In the genomic region with DNA sequence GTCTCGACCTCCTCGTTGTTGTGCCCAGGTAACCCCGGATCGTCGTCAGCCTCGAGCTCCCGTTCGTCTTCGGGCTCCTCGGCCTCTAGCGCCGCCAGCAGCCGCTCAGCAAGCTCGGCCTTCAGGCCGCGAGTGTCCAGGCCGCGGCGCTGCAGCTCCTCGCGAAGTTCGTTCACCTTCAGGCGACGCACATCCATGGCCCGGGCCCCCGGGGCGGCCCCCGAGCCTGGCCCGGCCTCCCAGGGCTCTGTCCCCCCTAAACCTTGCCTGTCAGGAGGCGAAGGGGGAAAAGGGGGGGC, we compare ENCODE assay signal across 8 mouse cellular contexts. TPM values are rescaled to one million over a fixed set of nuclear protein-coding genes. Genes with fewer than 3 reads are reported as not detected.
DNase-seq lines count a peak whose midpoint lies in the region; ATAC-seq lines count a peak whose summit lies in the region.

No protein-coding gene starts in this region.

- H3K36me3 ChIP-seq in kidney, embryonic 16.5 days (ENCODE audit: insufficient read depth, low read length), result peaks cover 22% of the 10 kb centered on the region
- peaks cover 25% of the 10 kb centered on the region for H3K36me3 ChIP-seq in hindbrain, embryonic 14.5 days (replicated peaks; ENCODE audit: control insufficient read depth, insufficient read depth)
- peaks cover 9% of the 10 kb centered on the region; the same call in 1 of the 2 replicates for H3K36me3 ChIP-seq in midbrain, embryonic 15.5 days (replicated peaks)

- H3K27me3 ChIP-seq in kidney, embryonic 16.5 days (ENCODE audit: insufficient read depth, low read length), result no peaks in the 10 kb centered on the region
- no peaks in the 10 kb centered on the region for H3K27me3 ChIP-seq in hindbrain, embryonic 14.5 days (ENCODE audit: control insufficient read depth, insufficient read depth, low read length)
- no peaks in the 10 kb centered on the region for H3K27me3 ChIP-seq in midbrain, embryonic 15.5 days (replicated peaks)

- no peaks in the 10 kb centered on the region for H3K9me3 ChIP-seq in kidney, embryonic 16.5 days (ENCODE audit: low read length)
- no peaks in the 10 kb centered on the region for H3K9me3 ChIP-seq in hindbrain, embryonic 14.5 days (ENCODE audit: control insufficient read depth, low read length)
- no peaks in the 10 kb centered on the region for H3K9me3 ChIP-seq in midbrain, embryonic 15.5 days

- H3K9ac ChIP-seq in kidney, embryonic 16.5 days (replicated peaks; ENCODE audit: low read length), result peak overlapping the region; percentile 90
- peak overlapping the region; percentile 97 for H3K9ac ChIP-seq in hindbrain, embryonic 14.5 days
- peak overlapping the region; percentile 87 for H3K9ac ChIP-seq in midbrain, embryonic 15.5 days

- no peak for DNase-seq in kidney, adult 8-10 months
- DNase-seq in hindbrain, embryonic 14.5 days (ENCODE audit: low spot score), result no peak
- no peak for DNase-seq in urinary bladder, adult 2 months (ENCODE audit: low spot score)
- no peak for DNase-seq in spleen, postnatal 4 days (ENCODE audit: low spot score in 2 of 2)

- WGBS in kidney, embryonic 16.5 days, result under 1% methylated on average over 29 of the region's 30 CpGs
- 0% methylated on average over 29 of the region's 30 CpGs for WGBS in hindbrain, embryonic 14.5 days
- WGBS in midbrain, embryonic 15.5 days, result 0% methylated on average over 27 of the region's 30 CpGs

- H3K27ac ChIP-seq in kidney, embryonic 16.5 days (ENCODE audit: low read length), result peak overlapping the region; percentile 98
- H3K27ac ChIP-seq in brown adipose tissue, adult 24 weeks (replicated peaks; ENCODE audit: low read depth, low read length), result peak overlapping the region; percentile 88
- peak overlapping the region; percentile 99 for H3K27ac ChIP-seq in hindbrain, embryonic 14.5 days
- H3K27ac ChIP-seq in midbrain, embryonic 15.5 days, result peak overlapping the region; percentile 97

- H3K4me3 ChIP-seq in kidney, embryonic 16.5 days (ENCODE audit: low read length), result peak overlapping the region; percentile 75
- peak overlapping the region; percentile 81 for H3K4me3 ChIP-seq in brown adipose tissue, adult 24 weeks (ENCODE audit: insufficient read depth, low read depth, low read length)
- peak overlapping the region; percentile 96 for H3K4me3 ChIP-seq in hindbrain, embryonic 14.5 days (replicated peaks; ENCODE audit: low read length)
- H3K4me3 ChIP-seq in midbrain, embryonic 15.5 days, result peak overlapping the region; percentile 83

- H3K4me2 ChIP-seq in kidney, embryonic 16.5 days (replicated peaks; ENCODE audit: low read depth, low read length), result peak overlapping the region; percentile 74; the same call in 1 of the 2 replicates
- peak overlapping the region; percentile 99 for H3K4me2 ChIP-seq in hindbrain, embryonic 14.5 days (replicated peaks)
- peak overlapping the region; percentile 96 for H3K4me2 ChIP-seq in midbrain, embryonic 15.5 days

- no peak for ATAC-seq in kidney, embryonic 16.5 days (ENCODE audit: low FRiP score, low TSS enrichment)
- no peak for ATAC-seq in hindbrain, embryonic 14.5 days (ENCODE audit: low FRiP score)
- no peak; the same call in none of the 2 replicates for ATAC-seq in midbrain, embryonic 15.5 days (replicated peaks)
- ATAC-seq in monocyte, adult 5-6 weeks (replicated peaks; ENCODE audit: insufficient number of reproducible peaks, low FRiP score, low TSS enrichment, poor library complexity, severe bottlenecking), result no peak

- peaks cover 17% of the 10 kb centered on the region for H3K4me1 ChIP-seq in kidney, embryonic 16.5 days (ENCODE audit: insufficient read depth, low read length)
- H3K4me1 ChIP-seq in brown adipose tissue, adult 24 weeks (ENCODE audit: control insufficient read depth, insufficient read depth, insufficient read length, low read length), result peaks cover 10% of the 10 kb centered on the region; the same call in 1 of the 2 replicates
- peaks cover 17% of the 10 kb centered on the region for H3K4me1 ChIP-seq in hindbrain, embryonic 14.5 days (replicated peaks; ENCODE audit: control insufficient read depth, insufficient read depth, low read length)
- H3K4me1 ChIP-seq in midbrain, embryonic 15.5 days, result peaks cover 31% of the 10 kb centered on the region

RNA-seq across cellular contexts. Expression of a gene that starts 0.2 kb away (rescaled TPM):
- polyA plus RNA-seq in kidney, embryonic 16.5 days (2015; fragmentation: Nextera tagmentation; extraction: Ambion mirVana), result 43.7 and 56.5 TPM in 2 replicates
- 42.6 and 44.5 TPM in 2 replicates for polyA plus RNA-seq in brown adipose tissue, adult 24 weeks (2012; ENCODE audit: insufficient read depth, insufficient read length, missing spikeins)
- 54.7 and 55.2 TPM in 2 replicates for polyA plus RNA-seq in hindbrain, embryonic 14.5 days (2014; fragmentation: Nextera tagmentation; extraction: Ambion mirVana)
- 43.6 and 44.4 TPM in 2 replicates for polyA plus RNA-seq in midbrain, embryonic 15.5 days (2015; fragmentation: Nextera tagmentation; extraction: Ambion mirVana)
- 116 to 171 TPM (median 131 TPM) in 3 replicates for total RNA-seq in monocyte, adult 5-6 weeks (2017)
- 18.9 and 44.9 TPM in 2 replicates for polyA plus RNA-seq in urinary bladder, adult 2 months (2012; rRNA removed)

RNA-seq across cellular contexts. Expression of a gene that starts 34.1 kb away (rescaled TPM):
- 91.5 and 96.5 TPM in 2 replicates for polyA plus RNA-seq in kidney, embryonic 16.5 days (2015; fragmentation: Nextera tagmentation; extraction: Ambion mirVana)
- polyA plus RNA-seq in brown adipose tissue, adult 24 weeks (2012; ENCODE audit: insufficient read depth, insufficient read length, missing spikeins), result 18.6 and 24.1 TPM in 2 replicates
- 16.8 and 20.6 TPM in 2 replicates for polyA plus RNA-seq in hindbrain, embryonic 14.5 days (2014; fragmentation: Nextera tagmentation; extraction: Ambion mirVana)
- 20.2 and 22.2 TPM in 2 replicates for polyA plus RNA-seq in midbrain, embryonic 15.5 days (2015; fragmentation: Nextera tagmentation; extraction: Ambion mirVana)
- 4.9 to 6.4 TPM (median 5.8 TPM) in 3 replicates for total RNA-seq in monocyte, adult 5-6 weeks (2017)
- polyA plus RNA-seq in urinary bladder, adult 2 months (2012; rRNA removed), result 92.8 and 117 TPM in 2 replicates

RNA-seq across cellular contexts. Expression of a gene that starts 35.5 kb away (rescaled TPM):
- polyA plus RNA-seq in kidney, embryonic 16.5 days (2015; fragmentation: Nextera tagmentation; extraction: Ambion mirVana), result 25.6 and 32.8 TPM in 2 replicates
- 16.9 and 17.0 TPM in 2 replicates for polyA plus RNA-seq in brown adipose tissue, adult 24 weeks (2012; ENCODE audit: insufficient read depth, insufficient read length, missing spikeins)
- polyA plus RNA-seq in hindbrain, embryonic 14.5 days (2014; fragmentation: Nextera tagmentation; extraction: Ambion mirVana), result 41.9 and 43.5 TPM in 2 replicates
- 39.5 and 40.2 TPM in 2 replicates for polyA plus RNA-seq in midbrain, embryonic 15.5 days (2015; fragmentation: Nextera tagmentation; extraction: Ambion mirVana)
- total RNA-seq in monocyte, adult 5-6 weeks (2017), result 33.9 to 38.4 TPM (median 36.5 TPM) in 3 replicates
- 42.4 and 49.7 TPM in 2 replicates for polyA plus RNA-seq in urinary bladder, adult 2 months (2012; rRNA removed)
